Mouse (Mus musculus) ES-E14 (cell line): Measurements from ENCODE around the gene Pola1.

Source experiments
- CHD2 ChIP-seq: IDR thresholded peaks from 2 replicates; pipeline ENCODE4 v1.6.1; 2014; ENCODE audit warnings: mild to moderate bottlenecking, low read depth, low read length, inconsistent platforms
- HCFC1 ChIP-seq: IDR thresholded peaks from 2 replicates; pipeline ENCODE4 v1.6.1; 2012; ENCODE audit warnings: low read length, inconsistent platforms, borderline replicate concordance; ENCODE audit not compliant: insufficient read depth
- ZNF384 ChIP-seq: IDR thresholded peaks from 2 replicates; pipeline ENCODE4 v1.6.1; 2012; ENCODE audit warnings: low read depth, low read length, inconsistent platforms

DNA sequence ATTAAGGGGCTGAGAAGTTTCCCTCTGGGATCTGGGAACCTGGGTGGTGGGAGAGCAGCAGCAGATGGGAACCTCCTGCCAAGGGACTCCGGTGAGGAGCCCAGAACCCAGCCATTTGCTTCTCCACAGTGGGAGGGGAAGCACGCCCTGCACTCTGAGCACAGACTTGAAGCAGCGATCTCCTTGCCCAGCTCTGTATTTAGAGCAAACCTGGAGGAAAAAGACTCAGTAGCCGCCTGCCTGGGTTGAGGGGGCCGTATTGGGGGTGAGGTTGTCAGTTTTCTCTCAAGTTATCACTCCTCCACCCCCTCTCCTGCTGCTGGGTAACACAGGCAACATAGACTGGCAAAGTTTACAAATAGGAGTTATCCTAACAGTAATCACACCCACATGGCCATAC is 350.2 kb downstream of the Pola1 start:
- TF ChIP-seq HCFC1 = no peak
- no peak for TF ChIP-seq CHD2
- TF ChIP-seq ZNF384 = no peak
